Comparison of ENCODE assay signal across 19 mouse cellular contexts in the genomic region with DNA sequence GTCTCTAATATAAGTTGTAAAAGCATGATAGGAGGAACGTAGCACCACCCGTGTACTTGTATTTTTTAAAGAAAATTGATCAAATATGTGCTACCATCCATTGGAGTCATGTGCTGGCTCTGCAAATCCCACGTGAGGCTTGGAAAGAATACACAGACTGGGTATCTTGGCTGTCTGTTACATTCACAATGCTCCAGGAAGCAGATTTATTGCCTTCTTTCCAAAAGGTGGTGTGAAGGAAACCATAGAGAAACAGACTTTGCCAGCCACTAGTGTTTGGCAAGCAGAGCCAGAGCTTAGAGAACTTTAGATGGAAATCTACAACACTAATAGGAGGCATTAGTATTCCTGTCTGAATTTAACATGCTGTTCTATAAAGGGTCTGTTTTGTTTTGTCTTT.
"Had no signal": no experiment of that assay in that cellular context is flagged by ENCODE, and none has a peak within 500 bp of the region (broad histone marks: within the 10 kb centered on the region; RNA-seq: fewer than 3 reads in every experiment).

No protein-coding gene starts in this region.

- H3K36me3 ChIP-seq: liver, embryonic 13.5 days; neural tube, embryonic 12.5 days; neural tube, embryonic 15.5 days had no signal

- H3K9ac ChIP-seq: liver, embryonic 13.5 days; neural tube, embryonic 12.5 days; neural tube, embryonic 15.5 days had no signal

- H3K4me3 ChIP-seq: left cerebral cortex, adult 2 months; liver, embryonic 13.5 days; neural tube, embryonic 12.5 days; neural tube, embryonic 15.5 days had no signal

- H3K27me3 ChIP-seq: liver, embryonic 13.5 days; neural tube, embryonic 12.5 days; neural tube, embryonic 15.5 days had no signal

- H3K27ac ChIP-seq: left cerebral cortex, adult 2 months; liver, embryonic 13.5 days; neural tube, embryonic 12.5 days; neural tube, embryonic 15.5 days; stomach, postnatal 0 days had no signal

- H3K9me3 ChIP-seq: liver, embryonic 13.5 days; neural tube, embryonic 12.5 days; neural tube, embryonic 15.5 days had no signal

- DNase-seq: kidney, postnatal 14 days; kidney, postnatal 4 days; layer of hippocampus, postnatal 36 days; liver, embryonic 13.5 days; lung, adult 2 months; lung, postnatal 14 days; lung, postnatal 4 days; midbrain, embryonic 14.5 days; right cerebral cortex, adult 18-20 months; right cerebral cortex, postnatal 14 days; right cerebral cortex, postnatal 4 days; thymus, adult 2 months; thymus, postnatal 14 days; thymus, postnatal 4 days had no signal

- H3K4me1 ChIP-seq: liver, embryonic 13.5 days; neural tube, embryonic 12.5 days; neural tube, embryonic 15.5 days had no signal

- H3K4me2 ChIP-seq: liver, embryonic 13.5 days; midbrain, embryonic 11.5 days; neural tube, embryonic 12.5 days; neural tube, embryonic 15.5 days had no signal
